Mouse (Mus musculus) right cerebral cortex, postnatal 36 days (tissue): ENCODE measurements at regions not wholly inside any gene's neighbourhood (a gene's known extent, or its start where the extent isn't known, plus 50 kb on each side); places are given as distances from the start of the nearest gene placed in this dataset.

Source experiments
- DNase-seq, 2 experiments: peaks; one replicate each; pipeline ENCODE4 v3.0.0; 2022; ENCODE audit warnings: low spot score in 2 of 2, mixed read lengths in 1 of 2

- peak in 1 of 2 experiments; percentile 14 for DNase-seq
These were observed 439.2 kb downstream of the Tmem182 start for GRCm38 (mm10) chr1:41244627-41245026.

DNA sequence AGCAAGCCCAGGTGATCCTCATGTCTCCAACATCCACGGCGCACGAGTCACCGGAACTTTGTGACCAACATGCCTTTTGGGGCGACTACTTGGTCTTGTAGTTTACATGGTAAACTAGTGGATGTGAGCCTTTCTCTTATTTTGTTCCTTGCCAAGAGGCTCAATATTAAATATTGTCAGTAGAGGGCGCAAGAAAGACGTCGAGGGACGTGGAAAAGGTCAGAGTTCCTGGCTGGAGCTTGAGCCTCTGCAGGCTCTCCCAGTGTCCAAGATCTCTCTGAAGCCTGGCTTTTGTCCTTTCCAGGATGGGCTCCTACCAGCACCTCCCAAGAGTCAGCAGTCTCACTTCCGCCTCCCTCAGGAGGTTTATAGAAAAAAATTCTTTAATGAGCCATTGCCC, 458.8 kb downstream of the Tmem182 start:
- no peak for DNase-seq

- DNase-seq, result no peak
These were observed 465.8 kb downstream of the Tmem182 start for GRCm38 (mm10) chr1:41271111-41271730.

DNA sequence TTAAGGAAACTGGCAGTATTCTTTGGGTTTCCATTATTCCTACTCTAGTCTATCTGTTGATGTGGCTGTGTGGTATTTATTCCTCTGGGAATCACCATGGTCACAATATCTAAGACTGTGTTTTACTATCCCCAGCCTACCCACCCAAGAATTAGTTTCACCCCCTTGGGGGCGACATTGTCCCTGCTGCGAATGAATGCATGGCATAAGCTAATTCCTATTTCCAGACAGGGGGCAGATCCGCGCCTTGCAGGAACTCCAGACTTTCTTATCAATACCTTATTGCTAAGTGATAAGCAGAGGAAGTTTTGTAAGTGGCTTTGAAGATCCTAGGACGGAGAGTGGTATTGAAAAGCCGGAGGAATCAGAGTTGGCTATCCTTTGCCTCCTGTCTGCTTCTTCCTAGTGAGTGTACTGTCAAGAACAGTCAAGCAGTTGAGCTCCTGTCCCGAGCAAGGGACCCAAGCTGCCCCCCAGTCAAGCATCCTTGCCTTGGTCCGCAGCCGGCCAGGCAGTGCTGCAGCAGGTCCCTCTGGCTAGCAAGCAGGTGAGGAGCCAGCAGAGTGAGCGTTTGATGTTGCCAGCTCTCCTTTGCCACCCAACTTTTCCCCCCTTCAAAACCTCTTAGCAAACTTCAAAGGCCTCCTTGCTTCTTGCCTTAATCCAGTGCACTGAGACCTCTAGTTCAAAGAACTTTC, 469.3 kb downstream of the Tmem182 start:
- DNase-seq, result peak in 1 of 2 experiments; percentile 14

- DNase-seq, result no peak
These were observed 469.8 kb downstream of the Tmem182 start for GRCm38 (mm10) chr1:41275271-41275624.

DNA sequence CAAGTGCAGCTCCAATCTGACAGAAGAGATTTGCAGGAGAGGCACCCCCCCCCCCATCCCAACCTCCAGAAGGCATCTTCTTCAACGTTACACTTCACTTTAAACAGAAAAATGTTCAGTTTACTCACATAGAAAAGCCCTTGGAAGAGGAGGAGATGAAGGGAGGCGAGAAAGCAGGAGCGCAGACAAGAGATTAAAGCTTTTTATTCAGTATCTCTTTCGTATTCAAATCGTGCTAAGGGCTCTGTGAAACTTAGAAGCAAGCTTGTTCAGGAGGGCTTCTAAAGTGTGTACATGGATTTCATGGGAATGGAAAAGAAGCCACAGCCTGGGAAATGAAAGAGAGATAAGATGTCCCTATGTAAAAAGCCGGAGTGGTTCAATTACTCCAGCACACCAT, 470.2 kb downstream of the Tmem182 start:
- DNase-seq, result no peak

DNA sequence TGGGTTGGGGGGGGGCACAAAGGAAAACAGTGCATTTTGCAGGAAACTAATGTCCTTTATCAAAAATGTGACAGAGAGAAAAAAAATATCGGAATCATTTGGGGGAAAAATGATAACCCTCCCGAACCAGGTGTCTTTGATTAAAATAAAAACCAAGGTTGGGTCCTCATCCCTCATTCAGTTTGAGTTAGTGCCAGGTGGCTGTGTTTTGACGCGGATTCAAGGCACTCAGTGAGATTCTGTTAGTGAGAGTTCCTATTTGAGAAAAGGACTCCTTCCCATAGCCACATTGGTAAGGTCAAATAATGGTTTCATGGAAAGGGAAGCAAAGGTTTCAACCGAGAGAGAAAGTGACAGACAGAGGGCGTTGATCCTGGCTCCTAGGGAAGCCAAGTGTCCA, 470.9 kb downstream of the Tmem182 start:
- no peak for DNase-seq

GRCm38 (mm10) chr1:41285221-41285620, 479.8 kb downstream of the Tmem182 start:
- no peak for DNase-seq

DNA sequence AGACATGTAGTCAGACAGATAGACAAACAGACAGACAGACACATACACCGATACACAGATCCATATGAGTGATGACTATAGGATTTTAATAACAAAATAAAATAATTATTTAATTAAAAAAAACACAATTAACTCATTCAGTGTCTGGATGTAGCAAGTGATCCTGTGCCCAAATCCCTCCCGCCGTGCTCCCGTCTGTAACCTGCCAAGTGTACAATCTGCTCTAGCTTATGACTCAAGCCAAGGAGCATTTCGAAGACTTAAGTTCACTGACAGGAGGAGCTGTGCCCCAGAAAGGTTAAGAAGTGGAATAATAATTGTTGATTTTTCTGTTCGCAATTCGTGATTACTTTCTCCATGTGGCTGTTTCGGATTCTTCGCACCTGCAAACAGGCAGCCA, 480.8 kb downstream of the Tmem182 start:
- no peak for DNase-seq

GRCm38 (mm10) chr1:41326861-41327480, 521.6 kb downstream of the Tmem182 start:
- no peak for DNase-seq

DNA sequence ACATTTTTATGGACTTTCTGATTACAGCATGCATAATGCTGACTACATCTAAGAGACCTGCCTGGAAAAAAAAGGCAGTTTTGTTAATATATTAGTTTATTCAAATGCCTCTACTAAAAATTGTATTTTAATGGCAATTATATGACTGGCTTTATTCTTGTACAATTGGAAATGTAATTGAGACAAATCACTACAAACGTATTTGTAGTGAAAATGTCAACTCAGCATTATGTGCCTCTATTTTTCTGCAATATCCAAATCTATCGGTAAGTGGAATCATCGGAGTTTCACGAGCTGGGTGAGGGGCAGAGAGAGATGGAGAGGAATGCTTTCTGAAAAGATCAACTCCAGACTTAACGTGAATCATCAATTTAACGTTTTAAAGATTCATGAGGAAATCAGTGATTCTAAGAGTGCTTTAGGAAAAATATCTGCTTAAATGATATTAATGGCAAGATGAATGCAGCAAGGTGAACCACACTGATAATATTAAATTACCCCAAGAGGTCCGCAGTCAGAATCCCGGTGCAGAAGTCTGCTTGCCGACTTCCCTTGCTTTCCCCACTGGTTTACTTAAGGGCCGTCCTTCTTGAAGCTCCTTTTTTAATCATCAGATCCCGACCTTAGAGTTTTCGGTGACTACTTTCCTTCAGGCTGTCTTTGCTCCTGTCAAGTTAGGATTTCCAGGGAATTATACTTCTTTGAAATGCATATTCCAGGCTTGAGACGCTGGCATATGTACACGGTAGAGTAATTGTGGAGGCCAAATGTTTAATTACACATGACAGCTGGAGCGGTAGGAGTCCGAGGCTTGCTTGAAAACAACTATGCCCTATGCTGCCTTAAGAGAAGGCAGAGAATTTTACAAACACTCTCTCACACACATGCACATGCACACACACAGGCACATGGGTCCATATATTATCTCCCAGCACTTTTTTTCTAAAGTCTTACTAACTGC, 544.7 kb downstream of the Tmem182 start:
- DNase-seq, result no peak

DNA sequence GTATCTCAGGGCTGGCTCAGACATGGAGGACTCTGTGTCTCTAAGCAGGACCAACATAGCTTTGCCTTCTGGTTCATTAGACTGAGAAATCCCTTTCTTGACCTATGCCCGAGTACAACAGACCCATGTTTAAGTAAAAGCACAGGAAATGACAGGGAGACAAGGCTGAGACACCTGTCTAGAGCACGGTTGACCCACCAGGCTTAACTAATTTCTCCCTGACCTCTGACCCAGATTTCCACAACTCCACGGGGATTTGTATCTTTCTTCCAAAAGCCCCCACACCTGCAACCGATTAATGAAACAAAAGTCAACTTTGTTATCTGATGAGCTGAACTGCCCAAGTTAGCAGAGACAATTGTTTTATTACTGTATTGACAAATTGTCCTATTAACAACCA, 553.7 kb downstream of the Tmem182 start:
- DNase-seq, result no peak

- DNase-seq, result no peak
These were observed 556.1 kb downstream of the Tmem182 start for GRCm38 (mm10) chr1:41361512-41361911.

DNA sequence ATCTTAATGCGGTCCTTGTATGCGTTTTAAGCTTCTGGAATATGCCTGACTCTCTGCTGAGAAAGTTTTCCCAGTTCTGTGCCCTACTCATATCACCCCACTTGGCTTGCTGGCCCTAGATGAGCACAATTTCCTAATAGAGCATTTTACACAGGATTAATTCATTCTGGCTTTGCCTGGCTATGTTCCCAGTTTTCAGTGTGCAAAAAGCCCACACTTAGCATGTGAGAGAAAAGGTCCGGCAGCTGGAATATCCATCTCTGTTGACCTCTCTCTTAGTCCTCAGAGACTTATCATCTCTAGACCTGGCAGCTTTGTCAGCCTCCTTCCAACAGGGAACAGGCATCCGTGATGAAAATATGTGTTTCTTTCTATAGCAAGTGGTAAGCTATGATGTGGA, 574.6 kb downstream of the Tmem182 start:
- DNase-seq, result no peak

GRCm38 (mm10) chr1:41381487-41381886, 576.1 kb downstream of the Tmem182 start:
- no peak for DNase-seq

GRCm38 (mm10) chr1:41384731-41385130, 579.3 kb downstream of the Tmem182 start:
- no peak for DNase-seq

DNA sequence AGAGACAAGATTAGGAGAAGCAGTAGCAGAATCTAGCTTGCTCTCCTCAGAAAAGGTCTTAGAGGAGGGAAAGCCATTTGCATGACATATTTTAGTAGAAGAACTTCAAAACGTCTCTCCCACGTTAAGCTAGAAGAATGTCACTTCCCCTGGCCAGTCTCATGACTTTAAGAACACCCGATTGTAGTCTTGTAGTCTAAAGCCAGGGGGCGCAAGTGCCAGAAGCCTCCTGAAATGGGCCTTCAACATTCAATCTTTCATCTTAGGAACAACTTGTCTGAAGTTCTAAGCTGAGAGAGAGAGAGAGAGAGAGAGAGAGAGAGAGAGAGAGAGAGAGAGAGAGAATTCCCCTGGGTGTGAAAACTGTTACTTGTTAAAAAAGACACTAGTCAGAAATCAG, 581.0 kb downstream of the Tmem182 start:
- no peak for DNase-seq

DNA sequence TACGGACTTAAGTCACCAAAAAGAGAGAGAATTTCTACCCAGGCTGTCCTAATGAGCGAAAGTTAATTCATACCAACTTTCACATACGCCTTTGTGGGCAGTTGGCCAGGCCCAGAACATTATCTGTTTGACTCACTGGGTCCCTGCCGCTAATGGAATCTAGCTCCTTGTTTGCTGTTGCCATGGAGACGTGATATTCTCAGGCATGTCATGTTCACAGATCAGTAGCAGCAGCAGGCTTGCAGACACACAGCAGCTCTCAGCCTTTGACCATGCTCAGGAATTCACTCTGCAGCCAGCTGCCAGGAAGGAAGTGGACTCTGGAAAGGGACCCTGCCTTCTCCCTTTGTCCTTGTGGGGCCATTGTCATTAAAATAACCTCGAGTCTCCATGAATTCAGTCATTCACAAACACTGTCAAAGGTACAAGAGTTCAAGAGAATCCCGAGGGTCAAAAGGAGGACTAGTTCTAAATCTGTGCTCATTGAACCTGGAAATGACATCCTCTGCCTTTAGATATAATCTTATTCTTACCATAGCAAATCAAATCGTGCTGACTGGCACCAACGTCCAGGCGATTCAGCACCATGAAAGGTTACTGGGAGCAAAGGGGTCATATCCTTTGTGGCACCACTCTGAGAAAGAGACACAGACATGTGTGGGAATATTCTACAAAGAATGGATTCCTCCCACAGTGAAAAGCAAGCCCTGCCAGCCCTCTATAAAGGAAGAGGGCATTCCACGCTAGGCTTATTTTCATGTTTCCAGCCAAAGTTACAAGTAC, 584.9 kb downstream of the Tmem182 start:
- peak; percentile 19 to 30 for DNase-seq

- DNase-seq, result no peak
These were observed 585.7 kb downstream of the Tmem182 start for GRCm38 (mm10) chr1:41391071-41391470.

DNA sequence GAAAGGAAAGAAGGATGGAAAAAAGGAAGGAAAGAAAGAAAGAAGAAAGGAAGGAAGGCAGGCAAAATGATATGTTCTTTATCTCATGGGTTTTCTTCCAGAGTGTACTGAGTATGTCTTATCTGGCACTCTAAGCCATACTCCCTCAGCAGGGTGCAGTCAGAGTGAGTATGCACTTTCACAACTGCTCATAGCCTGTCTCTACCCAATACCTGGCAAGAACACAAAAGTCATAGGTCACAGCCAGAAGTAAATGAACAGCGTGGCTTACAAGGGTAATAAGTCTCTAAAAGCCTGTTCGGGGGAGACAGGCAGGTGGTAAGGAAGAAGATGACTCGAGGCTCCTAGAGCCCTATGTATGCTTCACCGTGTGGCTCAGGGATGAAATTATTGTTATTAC, 587.9 kb downstream of the Tmem182 start:
- DNase-seq, result no peak

DNA sequence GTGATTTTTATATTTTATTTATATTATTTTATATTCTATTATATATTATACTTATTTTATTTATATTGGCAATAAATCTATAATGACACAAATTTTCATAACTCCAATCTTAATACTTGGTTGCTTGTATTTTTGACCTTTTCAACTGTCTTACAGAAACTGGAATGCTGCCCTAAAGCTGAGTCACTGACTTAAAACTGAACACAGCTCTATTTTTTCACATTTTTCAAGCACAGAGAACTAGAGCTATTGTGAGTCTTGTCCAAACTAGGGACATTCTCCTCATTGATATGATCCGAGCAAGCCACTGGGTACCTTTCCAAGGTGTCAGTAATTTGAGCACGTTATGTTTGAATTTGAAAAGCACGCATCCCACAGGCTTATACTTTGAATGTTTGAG, 589.7 kb downstream of the Tmem182 start:
- DNase-seq, result no peak
